Mouse (Mus musculus): ENCODE measurements around the gene Npc2.

GRCm38 (mm10) chr12:84771981-84772520 lies 901 bp downstream of the Npc2 start:
- TF ChIP-seq POLR2A (IDR thresholded peaks at IDR 0.05; ENCODE audit: low read depth, low read length) (no peak), CTCF (IDR thresholded peaks at IDR 0.05; ENCODE audit: extremely low read depth, insufficient read length, insufficient replicate concordance, low read depth, low read length) (no peak)

Data from small intestine, adult 2 months (tissue).